Mouse (Mus musculus) lung, adult 2 months (tissue): ENCODE results near the gene Vav3.

Experiments
- CTCF ChIP-seq: fragments of 200-500 bp; IDR thresholded peaks from 2 replicates; pipeline ENCODE4 v1.5.1; 2011; ENCODE audit warnings: mild to moderate bottlenecking, low read length, control low read depth; ENCODE audit not compliant: insufficient read depth
- POLR2A ChIP-seq: fragments of 200-500 bp; IDR thresholded peaks from 2 replicates; pipeline ENCODE4 v1.6.1; 2011; ENCODE audit warnings: low read depth, mild to moderate bottlenecking, control low read depth, low read length, borderline replicate concordance; ENCODE audit errors: extremely low read depth

DNA sequence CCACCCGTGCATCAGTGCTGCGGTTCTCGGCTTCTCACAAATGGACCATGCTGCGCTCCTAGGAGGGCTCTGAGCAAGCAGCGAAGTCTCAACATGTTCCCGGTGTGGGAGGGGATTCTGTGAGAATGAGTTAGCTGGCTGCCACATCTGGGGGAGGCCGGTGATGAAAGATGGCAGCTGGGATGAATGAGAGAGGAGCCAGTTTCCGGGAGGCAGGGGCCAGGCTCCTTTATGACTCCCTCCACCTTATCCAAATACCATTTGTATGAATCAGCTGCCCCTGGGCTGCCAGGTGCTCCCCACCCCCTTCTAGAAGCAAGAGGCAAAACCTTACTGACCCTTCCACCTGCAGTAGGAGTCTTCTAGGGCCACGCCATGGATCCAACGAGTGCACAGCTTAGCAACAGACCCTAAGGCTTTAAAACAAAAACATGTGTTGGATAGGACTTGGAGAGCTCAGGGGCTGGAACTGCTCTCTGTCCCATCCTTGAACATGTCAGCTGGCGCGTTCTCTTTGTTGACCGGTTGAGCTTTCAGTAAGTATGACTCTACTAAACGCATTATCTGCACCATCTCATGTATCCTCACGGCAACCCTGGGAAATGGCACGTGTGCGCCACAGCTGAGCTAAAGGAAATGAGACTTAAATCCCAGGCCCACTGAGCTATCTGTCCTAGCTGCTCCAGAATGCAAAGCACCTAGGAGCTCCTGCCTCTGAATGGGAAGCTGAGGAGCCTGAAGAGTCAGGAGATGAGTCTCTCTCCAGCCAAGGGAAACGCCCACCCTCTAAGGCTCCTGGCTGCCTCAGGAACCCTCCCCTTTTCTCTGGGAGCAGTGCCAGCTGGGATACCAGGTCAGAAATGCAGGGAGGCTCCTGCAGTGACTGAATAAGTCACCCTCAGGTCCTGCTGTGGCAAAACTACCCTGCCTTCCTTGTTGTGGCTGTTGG lies 30.9 kb upstream of the Vav3 start:
- no peak for TF ChIP-seq POLR2A
- no peak for TF ChIP-seq CTCF
